Mouse (Mus musculus) 3134 (cell line): ENCODE results near the gene Lrrc17.
"Not testable (repeated sequence)": the region's sequence is repeated elsewhere in the genome, so short reads cannot be mapped to it uniquely, and the experiment has no call there.

Source experiments
- DNase-seq: peaks from one replicate; pipeline ENCODE4 v3.0.0-alpha.2; 2011; ENCODE audit warnings: low spot score; ENCODE audit not compliant: insufficient read length; ENCODE audit errors: extremely low read depth

Gene Lrrc17

GRCm38 (mm10) chr5:21599536-21599935 is 56.2 kb downstream of the Lrrc17 start:
- DNase-seq: not testable (repeated sequence)

DNA sequence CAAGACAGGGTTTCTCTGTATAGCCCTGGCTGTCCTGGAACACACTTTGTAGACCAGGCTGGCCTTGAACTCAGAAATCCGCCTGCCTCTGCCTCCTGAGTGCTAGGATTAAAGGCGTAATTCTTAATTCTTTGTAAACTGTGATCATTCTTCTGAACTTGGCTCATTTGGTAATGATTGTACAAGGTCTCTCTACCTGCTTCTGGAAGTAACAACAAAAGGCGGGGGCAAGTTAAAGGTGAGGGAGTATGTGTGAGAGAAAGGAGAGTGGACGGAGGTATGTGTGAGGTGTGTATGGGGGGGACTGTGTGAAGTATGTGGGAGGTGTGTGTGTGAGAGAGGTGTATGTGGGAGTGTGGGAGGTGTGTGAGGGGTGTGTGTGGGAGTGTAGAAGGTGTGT is 56.6 kb downstream of the Lrrc17 start:
- DNase-seq: no peak

DNA sequence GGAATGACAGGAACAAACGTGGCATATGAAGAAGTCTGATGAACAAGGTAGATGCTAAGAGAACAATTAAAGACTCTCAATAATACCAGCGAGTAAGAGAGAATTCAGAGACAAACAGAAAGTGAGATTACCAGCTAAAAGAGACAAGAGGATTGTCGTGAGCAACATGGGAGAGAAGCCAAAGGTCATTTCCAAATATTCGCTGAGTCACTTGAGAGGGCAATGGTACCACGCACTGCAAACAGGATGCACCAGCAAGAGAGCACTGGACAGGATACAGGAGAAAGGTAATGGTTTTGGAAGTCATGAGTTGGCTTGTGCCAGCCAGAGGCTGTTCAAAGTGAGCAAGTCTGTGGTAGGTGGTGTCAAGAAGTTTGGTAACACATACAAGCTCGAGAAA is 62.6 kb downstream of the Lrrc17 start:
- no peak for DNase-seq

DNA sequence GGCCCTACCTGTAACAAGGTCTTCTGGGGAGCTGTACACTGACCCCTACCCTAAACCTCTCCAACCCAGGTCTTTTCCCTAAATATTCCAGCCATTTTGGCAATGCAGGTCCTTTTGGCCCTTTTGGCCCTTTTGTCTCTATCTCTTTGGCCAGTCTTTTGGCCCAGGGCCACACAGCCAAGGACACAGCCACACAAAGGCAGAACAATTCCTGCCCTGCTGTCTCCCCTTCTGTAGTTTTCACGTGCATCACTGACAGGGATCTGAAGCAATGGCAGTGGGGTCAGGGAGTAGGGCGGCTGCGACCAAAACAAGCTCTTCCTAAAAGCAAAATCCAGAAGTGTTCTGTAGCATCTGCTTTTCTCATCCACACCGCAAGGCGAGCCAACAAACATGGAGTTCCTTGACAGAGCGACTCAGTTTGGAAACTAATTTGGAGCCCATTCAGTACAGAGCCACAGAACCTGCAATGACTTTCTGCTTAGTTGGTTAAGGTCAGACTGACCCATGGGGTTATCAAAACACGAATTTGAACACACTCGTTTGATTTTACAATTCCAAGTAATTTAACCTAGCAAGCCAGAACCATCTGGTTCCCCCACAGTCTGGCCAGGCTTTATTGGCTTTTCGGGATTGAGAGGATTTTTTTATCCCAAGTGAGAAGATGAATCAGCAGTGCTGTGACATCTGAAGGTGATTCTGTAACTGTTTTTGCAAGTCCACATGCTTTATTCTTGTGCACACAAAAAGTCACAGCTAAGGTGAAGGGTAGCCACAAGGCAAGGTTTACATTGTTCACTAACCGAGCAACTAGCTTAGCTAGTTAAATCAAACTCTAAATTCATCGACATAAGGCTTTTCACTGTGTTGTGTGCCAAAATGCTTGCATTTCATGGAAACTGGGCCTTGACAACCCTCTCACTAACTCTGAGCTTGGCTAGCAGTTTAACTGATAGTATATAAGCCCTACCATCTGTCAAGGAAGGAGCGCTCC is 65.2 kb downstream of the Lrrc17 start:
- DNase-seq: no peak

GRCm38 (mm10) chr5:21610996-21611395 is 67.6 kb downstream of the Lrrc17 start:
- no peak for DNase-seq

- DNase-seq: not testable (repeated sequence)
Observed at GRCm38 (mm10) chr5:21614299-21614698, 70.9 kb downstream of the Lrrc17 start.

DNA sequence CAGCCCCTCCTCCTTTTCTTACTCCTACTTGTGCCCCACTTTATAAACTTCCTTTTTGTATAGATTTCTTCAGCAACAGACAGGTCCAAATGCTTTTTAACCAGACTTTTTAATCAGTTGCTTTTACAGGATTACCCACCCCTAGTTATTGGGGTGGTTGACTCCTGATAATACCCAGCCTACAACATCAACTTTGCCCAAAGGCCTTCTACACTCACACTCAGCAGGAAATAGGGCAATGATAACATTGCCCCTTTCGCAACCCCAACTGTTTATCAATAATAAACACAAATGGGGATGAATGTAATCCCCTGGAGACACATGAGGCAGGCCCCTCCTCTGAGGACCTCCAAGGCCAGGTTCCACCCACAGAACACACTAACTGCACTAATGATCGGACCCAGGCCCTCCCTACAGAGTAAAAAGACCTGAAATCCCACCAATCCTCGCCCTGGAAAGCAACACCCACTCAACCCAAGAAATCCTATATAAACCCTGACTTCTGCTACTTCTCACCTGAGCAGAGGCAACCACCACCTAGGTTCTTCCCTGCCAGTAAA is 73.2 kb downstream of the Lrrc17 start:
- DNase-seq: no peak
